Mouse (Mus musculus) fat pad, adult 2 months (tissue): ENCODE data around the gene Gm20388.
"Not testable (repeated sequence)": the region's sequence is repeated elsewhere in the genome, so short reads cannot be mapped to it uniquely, and the experiment has no call there.

Experiments
- DNase-seq: peaks from one replicate; pipeline ENCODE4 v3.0.0-alpha.2; 2011; ENCODE audit warnings: low read depth, low spot score; ENCODE audit errors: extremely low read depth

Gene Gm20388

DNA sequence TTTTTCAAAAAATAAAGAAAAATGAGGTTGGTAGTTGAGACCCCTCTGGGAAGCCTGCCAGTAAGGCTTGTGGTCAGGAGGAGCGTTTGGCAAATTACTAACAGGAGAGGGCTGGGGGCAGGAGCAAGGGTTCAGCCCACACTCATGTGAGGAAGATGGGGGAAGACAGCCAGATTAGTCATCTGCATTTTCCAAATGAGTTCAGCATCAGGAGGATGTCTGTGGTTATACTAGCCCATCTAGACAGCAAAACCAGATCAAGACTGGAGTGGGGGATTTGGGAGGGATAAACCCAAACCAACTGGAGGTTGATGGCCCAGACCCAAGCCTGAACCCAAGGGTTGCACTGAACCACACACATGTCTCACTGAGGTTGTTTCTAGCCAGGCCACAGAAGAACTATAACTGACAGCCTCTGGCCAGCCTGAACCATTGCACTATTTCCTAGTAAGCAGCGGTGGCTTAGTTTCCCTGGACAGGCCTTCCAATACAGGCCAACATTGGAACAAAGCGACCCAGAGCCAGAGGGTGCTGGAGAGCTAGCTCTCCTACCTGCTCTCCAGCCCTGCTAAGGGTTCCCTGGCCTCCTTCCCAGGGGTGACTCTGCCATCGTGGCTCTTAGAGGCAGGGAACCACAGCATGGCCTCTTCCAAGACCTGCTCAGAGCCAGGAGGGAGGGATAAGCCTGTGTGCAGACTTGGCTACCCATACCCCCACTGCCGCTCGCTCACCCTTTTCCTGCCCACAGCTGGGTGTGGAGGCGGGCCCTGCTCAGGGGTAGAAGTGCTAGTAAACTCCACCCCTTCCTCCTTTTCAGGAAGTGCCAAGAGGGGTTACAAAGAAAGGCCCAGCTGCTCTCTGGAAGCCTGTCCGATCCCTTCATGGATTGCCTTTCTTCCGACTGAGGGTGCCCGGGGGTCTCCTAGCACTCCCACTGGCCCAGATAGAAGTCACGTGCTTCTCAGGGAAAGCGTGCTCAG lies 2645.7 kb downstream of the Gm20388 start:
- DNase-seq, result no peak

GRCm38 (mm10) chr8:122557248-122558038 lies 2646.8 kb downstream of the Gm20388 start:
- DNase-seq, result no peak

DNA sequence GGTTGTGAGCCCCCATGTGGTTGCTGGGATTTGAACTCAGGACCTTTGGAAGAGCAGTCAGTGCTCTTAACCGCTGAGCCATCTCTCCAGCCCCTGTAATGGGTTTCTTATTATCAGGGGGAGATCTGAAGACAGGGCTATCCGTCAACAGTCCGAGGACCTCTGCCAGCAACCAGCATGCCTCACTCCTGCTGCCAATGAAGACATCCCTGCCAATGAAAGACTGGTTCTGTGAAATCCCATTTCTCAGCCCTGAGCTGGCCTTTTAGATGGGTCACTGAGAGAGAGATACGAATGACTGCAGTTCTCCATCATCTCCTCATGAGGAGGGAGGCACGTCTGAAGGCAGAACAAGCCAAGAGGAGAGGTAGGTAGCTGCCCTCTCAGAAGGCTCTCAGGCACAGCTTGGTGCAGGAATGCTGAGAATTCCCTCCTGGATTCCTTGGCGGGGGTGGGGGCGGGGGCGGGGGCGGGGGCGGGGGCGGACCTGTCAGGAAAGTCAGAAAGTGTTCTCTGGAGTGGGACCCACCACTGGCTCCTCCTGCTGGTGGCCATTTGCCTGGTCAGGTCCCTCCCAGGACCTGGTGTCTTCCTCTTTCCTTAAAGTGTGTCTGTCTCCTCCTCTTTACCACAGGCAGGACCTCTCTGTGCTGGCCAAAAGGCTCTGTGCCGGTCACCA lies 2648.2 kb downstream of the Gm20388 start:
- DNase-seq, result no peak

DNA sequence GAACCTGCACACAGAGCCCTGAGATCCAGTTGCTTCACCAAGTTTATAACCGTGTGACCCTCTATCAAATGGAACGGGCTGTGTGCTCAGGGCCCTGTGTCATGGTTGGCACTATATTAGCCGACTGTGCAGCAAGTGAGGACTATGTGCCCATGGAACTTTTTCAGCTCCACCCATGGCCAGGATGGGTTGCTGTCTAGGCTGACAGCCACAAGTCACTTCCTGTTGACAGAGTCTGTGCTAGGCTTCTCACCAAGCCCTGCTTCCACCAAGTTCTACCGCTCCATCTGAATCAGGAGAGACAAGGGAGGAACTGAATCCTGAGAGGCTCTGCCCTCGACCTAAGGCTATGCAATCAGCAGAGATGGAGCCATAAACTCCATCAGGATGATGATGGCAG lies 2650.6 kb downstream of the Gm20388 start:
- no peak for DNase-seq

- no peak for DNase-seq
Observed at GRCm38 (mm10) chr8:122564363-122565352, 2654.0 kb downstream of the Gm20388 start.

GRCm38 (mm10) chr8:122566766-122567165 lies 2656.1 kb downstream of the Gm20388 start:
- no peak for DNase-seq

- DNase-seq, result no peak
Observed at GRCm38 (mm10) chr8:122567361-122568108, 2656.9 kb downstream of the Gm20388 start, which contains the start of gene Cdt1. TSS of gene Cdt1 (plus strand) at chr8:122568015.

DNA sequence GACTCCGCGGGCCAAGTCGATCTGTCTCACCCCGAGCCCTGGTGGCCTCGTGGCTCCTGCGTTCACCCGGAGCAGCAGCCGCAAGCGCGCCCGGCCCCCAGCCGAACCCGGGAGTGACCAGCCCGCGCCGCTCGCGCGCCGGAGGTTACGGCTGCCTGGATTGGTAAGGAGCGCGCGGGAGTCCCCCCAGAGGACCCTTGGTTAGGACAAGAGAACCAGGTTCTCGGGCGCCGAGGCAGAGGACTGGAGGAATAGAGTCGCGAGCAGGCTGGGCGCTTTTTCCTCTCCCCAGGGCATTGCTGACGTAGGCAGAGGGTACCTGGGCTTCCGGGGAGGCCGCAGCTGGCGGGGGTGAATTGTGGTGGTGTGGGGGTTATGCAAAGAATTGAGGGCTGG lies 2657.5 kb downstream of the Gm20388 start:
- no peak for DNase-seq

DNA sequence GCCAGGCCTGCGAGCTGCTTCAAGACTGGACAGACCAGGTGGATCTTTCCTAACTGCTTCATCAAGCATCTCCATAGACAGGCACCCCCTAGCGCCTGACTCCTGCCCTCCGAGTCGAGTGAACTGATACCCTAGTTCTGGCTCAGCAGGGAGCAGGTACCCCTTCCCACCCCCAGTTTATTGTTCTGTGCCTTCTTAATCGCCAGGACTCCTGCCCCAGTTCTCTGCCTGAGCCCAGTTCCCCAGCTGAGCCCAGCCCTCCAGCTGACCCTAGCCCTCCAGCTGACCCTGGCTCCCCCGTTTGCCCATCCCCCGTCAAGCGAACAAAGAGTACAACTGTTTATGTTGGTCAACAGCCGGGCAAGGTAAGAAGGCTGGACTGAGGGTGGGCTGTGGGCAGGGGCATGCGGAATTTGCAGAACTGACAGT lies 2658.3 kb downstream of the Gm20388 start:
- DNase-seq, result no peak

GRCm38 (mm10) chr8:122569329-122569728 lies 2658.7 kb downstream of the Gm20388 start:
- DNase-seq, result no peak

DNA sequence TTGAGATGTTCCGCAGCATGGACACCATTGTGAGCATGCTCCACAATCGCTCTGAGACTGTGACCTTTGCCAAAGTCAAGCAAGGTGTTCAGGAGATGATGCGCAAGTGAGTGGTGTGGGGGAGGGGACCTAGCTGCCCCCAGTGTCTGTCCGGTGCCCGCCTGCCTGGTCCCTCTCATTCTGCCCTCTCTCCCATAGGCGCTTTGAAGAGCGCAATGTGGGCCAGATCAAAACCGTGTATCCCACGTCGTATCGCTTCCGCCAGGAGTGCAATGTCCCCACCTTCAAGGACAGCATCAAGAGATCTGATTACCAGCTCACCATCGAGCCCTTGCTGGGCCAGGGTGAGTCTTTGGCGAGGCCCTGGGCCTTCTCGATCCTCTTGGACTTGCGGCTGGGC lies 2659.4 kb downstream of the Gm20388 start:
- DNase-seq, result no peak

DNA sequence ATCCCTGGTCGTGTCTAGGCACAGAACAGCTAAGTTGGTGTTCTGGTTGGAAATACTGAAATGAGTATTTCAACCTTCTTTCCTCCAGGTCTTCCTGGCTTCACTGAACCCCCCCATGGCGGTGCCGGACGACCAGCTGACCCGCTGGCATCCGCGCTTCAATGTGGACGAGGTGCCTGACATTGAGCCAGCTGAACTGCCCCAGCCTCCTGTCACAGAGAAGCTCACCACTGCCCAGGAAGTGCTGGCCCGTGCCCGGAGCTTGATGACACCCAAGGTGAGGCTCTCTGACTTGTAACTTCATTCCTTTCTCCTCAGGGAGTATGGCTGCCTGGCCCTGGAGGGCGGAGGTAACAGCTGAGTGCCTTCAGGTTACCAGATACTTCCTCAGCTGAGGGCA lies 2660.5 kb downstream of the Gm20388 start:
- no peak for DNase-seq

- DNase-seq, result no peak
Observed at GRCm38 (mm10) chr8:122571750-122572267, 2661.2 kb downstream of the Gm20388 start.

- no peak for DNase-seq
Observed at GRCm38 (mm10) chr8:122572751-122573150, 2662.1 kb downstream of the Gm20388 start.

DNA sequence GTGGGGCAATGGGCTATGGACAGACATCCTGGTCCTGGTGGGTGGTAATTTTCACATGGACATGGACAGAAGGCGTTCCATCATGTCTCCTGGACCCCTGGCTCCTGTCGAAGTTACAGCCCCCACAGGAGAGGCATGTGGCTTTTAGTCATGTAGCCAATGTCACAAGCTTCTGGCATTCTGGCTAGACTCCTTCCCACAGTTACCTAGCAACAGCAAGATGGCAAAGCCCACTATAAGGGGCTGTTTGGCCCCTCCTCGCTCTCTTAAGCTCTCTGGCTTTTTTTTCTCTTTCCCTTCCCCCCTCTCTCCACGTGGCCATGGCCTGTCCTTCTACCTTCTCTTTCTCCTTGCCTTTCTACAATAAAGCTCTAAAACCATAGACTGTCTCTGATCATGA lies 2662.5 kb downstream of the Gm20388 start:
- not testable (repeated sequence) for DNase-seq

- no peak for DNase-seq
Observed at GRCm38 (mm10) chr8:122573577-122573976, 2662.9 kb downstream of the Gm20388 start.

DNA sequence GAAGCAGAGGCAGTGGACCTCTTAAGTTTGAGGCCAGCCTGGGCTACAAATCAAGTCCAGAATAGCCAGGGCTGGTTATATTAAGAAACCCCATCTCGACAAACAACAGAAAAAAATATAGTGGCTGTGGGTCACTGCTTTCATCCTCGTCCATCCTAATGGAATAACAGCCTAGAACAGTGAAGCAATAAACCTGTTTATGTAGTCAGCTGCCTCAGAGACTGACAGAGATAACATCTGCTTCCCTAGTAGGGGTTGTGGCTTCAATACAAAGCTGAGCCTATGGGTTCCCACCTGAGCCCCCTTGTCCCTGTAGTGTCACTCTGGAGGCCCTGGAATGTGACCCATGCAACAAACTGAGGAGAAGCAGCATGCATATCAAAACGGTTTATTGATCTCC lies 2663.6 kb downstream of the Gm20388 start:
- no peak for DNase-seq

- no peak for DNase-seq
Observed at GRCm38 (mm10) chr8:122574667-122575251, 2664.1 kb downstream of the Gm20388 start.

GRCm38 (mm10) chr8:122575286-122575685 lies 2664.6 kb downstream of the Gm20388 start:
- no peak for DNase-seq
